Comparison of ENCODE assay signal across 17 mouse cellular contexts in genomic region chr11:28636752-28637151, GRCm38 (mm10). TPM values are rescaled to one million over a fixed set of nuclear protein-coding genes. Genes with fewer than 3 reads are reported as not detected.
"Had no signal": no experiment of that assay in that cellular context is flagged by ENCODE, and none has a peak within 500 bp of the region (broad histone marks: within the 10 kb centered on the region; RNA-seq: fewer than 3 reads in every experiment).

No protein-coding gene starts in this region.

- H3K27ac ChIP-seq: intestine, embryonic 15.5 days; layer of hippocampus, adult 2 months; limb, embryonic 12.5 days; liver, embryonic 13.5 days; lung, embryonic 15.5 days; macrophage; midbrain, embryonic 15.5 days; stomach, embryonic 15.5 days had no signal

- H3K4me1 ChIP-seq: intestine, embryonic 15.5 days; liver, embryonic 13.5 days; lung, embryonic 15.5 days; megakaryocyte, embryonic 14.5 days; midbrain, embryonic 15.5 days had no signal

- H3K4me3 ChIP-seq: intestine, embryonic 15.5 days; layer of hippocampus, adult 2 months; limb, embryonic 12.5 days; liver, embryonic 13.5 days; lung, embryonic 15.5 days; megakaryocyte, embryonic 14.5 days; midbrain, embryonic 15.5 days; stomach, embryonic 15.5 days had no signal

- H3K4me2 ChIP-seq: intestine, embryonic 15.5 days; limb, embryonic 12.5 days; liver, embryonic 13.5 days; lung, embryonic 15.5 days; midbrain, embryonic 11.5 days; midbrain, embryonic 15.5 days; stomach, embryonic 15.5 days had no signal

- ATAC-seq: intestine, embryonic 15.5 days; liver, postnatal 0 days; midbrain, embryonic 15.5 days had no signal

- H3K36me3 ChIP-seq: intestine, embryonic 15.5 days; limb, embryonic 12.5 days; liver, embryonic 13.5 days; lung, embryonic 15.5 days; midbrain, embryonic 15.5 days; stomach, embryonic 15.5 days had no signal

- H3K9ac ChIP-seq: intestine, embryonic 15.5 days; limb, embryonic 12.5 days; liver, embryonic 13.5 days; liver, postnatal 0 days; lung, embryonic 15.5 days; midbrain, embryonic 15.5 days; stomach, embryonic 15.5 days had no signal

- H3K27me3 ChIP-seq: intestine, embryonic 15.5 days; limb, embryonic 12.5 days; liver, embryonic 13.5 days; lung, embryonic 15.5 days; megakaryocyte, embryonic 14.5 days; midbrain, embryonic 15.5 days; stomach, embryonic 15.5 days had no signal

- DNase-seq: kidney, postnatal 4 days; liver; liver, embryonic 13.5 days; liver, postnatal 0 days; lung, postnatal 14 days; right cerebral cortex, postnatal 14 days; thymus, adult 2 months; thymus, postnatal 25 days had no signal

- H3K9me3 ChIP-seq: intestine, embryonic 15.5 days; limb, embryonic 12.5 days; liver, embryonic 13.5 days; lung, embryonic 15.5 days; midbrain, embryonic 15.5 days; stomach, embryonic 15.5 days had no signal

RNA-seq across cellular contexts. Expression of gene Ccdc85a, which starts 52.6 kb away (rescaled TPM):
- polyA plus RNA-seq: liver, postnatal 0 days; macrophage had no signal
